24 mouse cellular contexts compared by ENCODE assay signal in the genomic region with DNA sequence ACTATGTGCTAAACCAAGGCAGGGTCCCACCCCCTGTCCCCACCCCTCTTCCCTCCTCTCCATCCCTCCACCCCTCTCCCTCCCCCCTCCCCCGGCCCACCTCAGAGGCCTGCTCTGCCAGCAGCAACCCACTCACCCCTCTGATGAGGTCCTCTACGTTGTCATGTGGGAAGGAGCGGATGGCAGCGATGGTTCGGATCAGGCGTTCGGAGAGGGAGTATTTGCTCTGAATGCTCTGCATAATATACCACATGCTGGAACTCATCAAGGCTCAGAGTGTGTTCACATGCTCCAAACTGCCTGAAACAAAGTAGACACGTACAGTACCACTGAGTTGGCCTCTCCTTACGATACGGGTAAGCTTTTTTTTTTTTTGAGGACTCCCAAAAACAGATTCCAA. TPM values are rescaled to one million over a fixed set of nuclear protein-coding genes. Genes with fewer than 3 reads are reported as not detected.
"Had no signal": no experiment of that assay in that cellular context is flagged by ENCODE, and none has a peak within 500 bp of the region (broad histone marks: within the 10 kb centered on the region; RNA-seq: fewer than 3 reads in every experiment).

No protein-coding gene starts in this region.

- DNase-seq: gastrocnemius, postnatal 14 days; gastrocnemius, postnatal 36 days; heart, adult 2 months; heart, postnatal 14 days; heart, postnatal 36 days; kidney, adult 11 months; kidney, adult 2 months; kidney, adult 9 months; kidney, postnatal 14 days; kidney, postnatal 36 days; layer of hippocampus, postnatal 36 days; left cerebral cortex, postnatal 4 days; lung, adult 18-20 months had no signal

- ATAC-seq: hindbrain, postnatal 0 days; intestine, embryonic 16.5 days; liver, embryonic 12.5 days had no signal

RNA-seq across cellular contexts. Expression of a gene that starts 24.4 kb away (rescaled TPM):
- total RNA-seq: gastrocnemius, adult 8-10 months; gastrocnemius, postnatal 14 days; gastrocnemius, postnatal 36 days; liver, adult 2 months had no signal

RNA-seq across cellular contexts. Expression of a gene that starts 52.8 kb away (rescaled TPM):
- total RNA-seq: gastrocnemius, adult 8-10 months; gastrocnemius, postnatal 14 days; gastrocnemius, postnatal 36 days; heart, adult 2 months; heart, postnatal 14 days; heart, postnatal 36 days; hematopoietic stem cell, adult 5-6 weeks; hindbrain, postnatal 0 days; layer of hippocampus, adult 8-10 months; layer of hippocampus, postnatal 10 days; left cerebral cortex, adult 18-20 months; left cerebral cortex, postnatal 10 days; left cerebral cortex, postnatal 25 days; liver, adult 2 months had no signal
